Mouse (Mus musculus) MEL (cell line): ENCODE measurements around the gene Tmem132e.

Source experiments
- CHD2 ChIP-seq: IDR thresholded peaks from 2 replicates; pipeline ENCODE4 v1.6.1; 2011; ENCODE audit warnings: low read length, improper control_type of control experiment
- CTCF ChIP-seq, 3 experiments: IDR thresholded peaks in 2 of 3; conservative IDR thresholded peaks in 1 of 3; 2 replicates each; pipeline ENCODE4 v1.5.1; 2011 to 2012; ENCODE audit warnings: low read length in 3 of 3, low read depth in 2 of 3, mild to moderate bottlenecking in 2 of 3, improper control_type of control experiment in 1 of 3, inconsistent platforms in 1 of 3, mixed read lengths in 1 of 3, moderate library complexity in 1 of 3; ENCODE audit not compliant: control insufficient read depth in 1 of 3, insufficient read depth in 1 of 3, poor library complexity in 1 of 3, severe bottlenecking in 1 of 3
- E2F4 ChIP-seq: IDR thresholded peaks from 2 replicates; pipeline ENCODE4 v1.6.1; 2011; ENCODE audit warnings: low read depth, low read length, improper control_type of control experiment, borderline replicate concordance
- EP300 ChIP-seq, 2 experiments: IDR thresholded peaks; 2 replicates each; pipeline ENCODE4 v1.6.1; 2011; ENCODE audit warnings: improper control_type of control experiment in 2 of 2, low read length in 2 of 2, low read depth in 1 of 2, mild to moderate bottlenecking in 1 of 2
- ETS1 ChIP-seq: IDR thresholded peaks from 2 replicates; pipeline ENCODE4 v1.6.1; 2012; ENCODE audit warnings: low read depth, mild to moderate bottlenecking, inconsistent platforms, low read length, improper control_type of control experiment, moderate library complexity
- GABPA ChIP-seq: IDR thresholded peaks from 2 replicates; pipeline ENCODE4 v1.6.1; 2012; ENCODE audit warnings: low read depth, mild to moderate bottlenecking, inconsistent platforms, low read length, improper control_type of control experiment, moderate library complexity
- POLR2A ChIP-seq, 2 experiments: IDR thresholded peaks; 2 replicates each; pipeline ENCODE4 v1.6.1; 2011 to 2012; ENCODE audit warnings: low read length in 2 of 2, mild to moderate bottlenecking in 2 of 2, control low read depth in 1 of 2, improper control_type of control experiment in 1 of 2, low read depth in 1 of 2, moderate library complexity in 1 of 2; ENCODE audit not compliant: control insufficient read depth in 1 of 2, insufficient read depth in 1 of 2, poor library complexity in 1 of 2
- RCOR1 ChIP-seq: IDR thresholded peaks from 2 replicates; pipeline ENCODE4 v1.6.1; 2012; ENCODE audit warnings: low read depth, mild to moderate bottlenecking, inconsistent platforms, low read length, improper control_type of control experiment
- SMC3 ChIP-seq: IDR thresholded peaks from 2 replicates; pipeline ENCODE4 v1.6.1; 2011; ENCODE audit warnings: low read depth, low read length, improper control_type of control experiment

DNA sequence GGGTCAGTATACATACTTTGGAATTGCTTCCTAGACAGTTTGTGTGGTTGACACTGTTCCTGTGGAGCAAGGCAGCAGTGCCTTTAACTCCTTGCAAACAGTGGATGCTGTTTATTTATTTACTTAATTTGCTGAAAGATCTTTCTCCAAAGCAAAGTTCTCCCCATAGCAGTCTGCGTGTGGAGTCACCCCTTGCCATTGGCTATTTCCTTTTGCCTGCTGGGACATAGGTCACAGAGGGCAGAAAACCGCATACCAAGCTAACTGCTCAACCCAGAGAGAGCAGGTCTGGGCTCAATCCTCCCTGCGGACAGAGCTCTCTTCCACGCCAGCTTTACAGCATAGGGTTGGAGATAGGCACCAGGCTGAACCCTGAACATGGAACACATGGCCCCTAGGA is 34.8 kb downstream of the Tmem132e start:
- TF ChIP-seq SMC3 (no peak), POLR2A (IDR thresholded peaks at IDR 0.05; ENCODE audit: control insufficient read depth in 1 of 2, insufficient read depth in 1 of 2, low read depth in 1 of 2, low read length in 2 of 2, poor library complexity in 1 of 2) (no peak), CTCF (IDR thresholded peaks at IDR 0.05 in 2 of 3, conservative IDR thresholded peaks at IDR 0.05 in 1 of 3; ENCODE audit: control insufficient read depth in 1 of 3, insufficient read depth in 1 of 3, low read depth in 2 of 3, low read length in 3 of 3, poor library complexity in 1 of 3, severe bottlenecking in 1 of 3) (no peak), E2F4 (no peak), CHD2 (no peak), RCOR1 (no peak), GABPA (no peak), EP300 (IDR thresholded peaks at IDR 0.05; ENCODE audit: low read depth in 1 of 2, low read length in 2 of 2) (no peak), ETS1 (no peak)
